Mouse (Mus musculus) stomach, postnatal 0 days (tissue): ENCODE results near the gene 4933427D14Rik. TPM values are rescaled to one million over a fixed set of nuclear protein-coding genes. Genes with fewer than 3 reads are reported as not detected.

Source experiments
- ATAC-seq: fragments of 200-750 bp; cut with Nextera tagmentation; 2 replicates; pipeline ENCODE4 v1.8.0; 2017; ENCODE audit not compliant: low FRiP score, low TSS enrichment
- DNase-seq: peaks from one replicate; pipeline ENCODE4 v3.0.0-alpha.2; 2016; ENCODE audit warnings: low spot score
- H3K27ac ChIP-seq: fragments of 300-500 bp; sonication (generic); replicated peaks from 2 replicates; pipeline ENCODE4 v1.5.1; 2014; ENCODE audit warnings: mild to moderate bottlenecking, control low read depth
- H3K27me3 ChIP-seq: fragments of 300-500 bp; sonication (generic); 2 replicates; pipeline ENCODE4 v1.6.1; 2014; ENCODE audit warnings: low read length; ENCODE audit not compliant: control insufficient read depth, insufficient read depth
- H3K36me3 ChIP-seq: fragments of 300-500 bp; sonication (generic); 2 replicates; pipeline ENCODE4 v1.6.1; 2014; ENCODE audit warnings: low read length, mixed read lengths; ENCODE audit not compliant: control insufficient read depth, insufficient read depth
- H3K4me1 ChIP-seq: fragments of 300-500 bp; sonication (generic); replicated peaks from 2 replicates; pipeline ENCODE4 v1.6.1; 2014; ENCODE audit warnings: antibody characterized with exemption; ENCODE audit not compliant: control insufficient read depth, insufficient read depth
- H3K4me2 ChIP-seq: fragments of 300-500 bp; sonication (generic); replicated peaks from 2 replicates; pipeline ENCODE4 v1.6.1; 2014; ENCODE audit warnings: low read depth, mild to moderate bottlenecking, control low read depth, moderate library complexity
- H3K4me3 ChIP-seq: fragments of 300-500 bp; sonication (generic); 2 replicates; pipeline ENCODE4 v1.5.1; 2014; ENCODE audit warnings: low read depth, low read length, control low read depth
- H3K9ac ChIP-seq: fragments of 300-500 bp; sonication (generic); 2 replicates; pipeline ENCODE4 v1.6.1; 2014; ENCODE audit warnings: mild to moderate bottlenecking, low read length, control low read depth, mixed read lengths
- H3K9me3 ChIP-seq: fragments of 300-500 bp; sonication (generic); 2 replicates; pipeline ENCODE4 v1.6.1; 2016; ENCODE audit warnings: low read length; ENCODE audit not compliant: control insufficient read depth
- CTCF ChIP-seq: IDR thresholded peaks from 2 replicates; pipeline ENCODE4 v1.5.1; 2016; ENCODE audit warnings: antibody characterized with exemption, low read depth, mild to moderate bottlenecking, moderate library complexity
- EP300 ChIP-seq: optimal IDR thresholded peaks from 2 replicates; pipeline ENCODE3; 2016; ENCODE audit warnings: antibody characterized with exemption
- WGBS: fragments of 180-500 bp; shearing (Covaris S2); extraction: QIAGEN DNeasy Blood & Tissue Kit; methylation state at CpG from one replicate; pipeline ENCODE4 v1.1.7; 2014; 5-methylcytosine and 5-hydroxymethylcytosine counted together
- polyA plus RNA-seq: library from polyadenylated mRNA; unstranded; fragments of >200 nt; fragmentation: Nextera tagmentation; extraction: Ambion mirVana; gene quantifications from 2 replicates; pipeline ENCODE4 v1.2.1, GENCODE M21; 2015

The 4933427D14Rik gene
- polyA plus RNA-seq, 1 experiment from 2014 or later: 7.2 TPM

- Histone ChIP-seq H3K36me3 (no peaks in the 10 kb centered on the region), H3K4me1 (no peaks in the 10 kb centered on the region), H3K9ac (no peak overlapping the region), H3K9me3 (no peaks in the 10 kb centered on the region), H3K4me3 (no peak overlapping the region), H3K4me2 (no peak overlapping the region), H3K27me3 (no peaks in the 10 kb centered on the region), H3K27ac (no peak overlapping the region)
- 14% methylated on average over 5 of the region's 5 CpGs for WGBS
- ATAC-seq (peak; percentile 76; the same call in 1 of the 2 replicates), DNase-seq (peak; percentile 78)
- TF ChIP-seq EP300: no peak
- peak; percentile 94 for TF ChIP-seq CTCF
These were observed 17.6 kb upstream of the 4933427D14Rik start for GRCm38 (mm10) chr11:72224865-72225264.

- DNase-seq (no peak), ATAC-seq (no peak)
- no peaks in the 10 kb centered on the region for H3K9me3 ChIP-seq
- no peak overlapping the region for H3K4me3 ChIP-seq
- no peak overlapping the region for H3K27ac ChIP-seq
- no peaks in the 10 kb centered on the region for H3K4me1 ChIP-seq
- no peak overlapping the region for H3K9ac ChIP-seq
- WGBS: 67% methylated on average over 4 of the region's 4 CpGs
- no peaks in the 10 kb centered on the region for H3K27me3 ChIP-seq
- no peak for TF ChIP-seq CTCF
- TF ChIP-seq EP300: no peak
- H3K36me3 ChIP-seq: no peaks in the 10 kb centered on the region
- no peak overlapping the region for H3K4me2 ChIP-seq
These were observed 16.2 kb upstream of the 4933427D14Rik start for GRCm38 (mm10) chr11:72223414-72223813.

- Histone ChIP-seq H3K4me1 (no peaks in the 10 kb centered on the region), H3K27ac (no peak overlapping the region), H3K36me3 (no peaks in the 10 kb centered on the region), H3K4me3 (no peak overlapping the region), H3K9me3 (no peaks in the 10 kb centered on the region), H3K9ac (no peak overlapping the region), H3K4me2 (no peak overlapping the region), H3K27me3 (no peaks in the 10 kb centered on the region)
- TF ChIP-seq EP300: no peak
- TF ChIP-seq CTCF: peak; percentile 92
- DNase-seq (peak; percentile 62), ATAC-seq (0 out of 2 replicates have a peak, but pooled peaks have one; percentile 39)
- 15% methylated on average over 6 of the region's 6 CpGs for WGBS
These were observed 14.0 kb upstream of the 4933427D14Rik start for GRCm38 (mm10) chr11:72221278-72221677.

DNA sequence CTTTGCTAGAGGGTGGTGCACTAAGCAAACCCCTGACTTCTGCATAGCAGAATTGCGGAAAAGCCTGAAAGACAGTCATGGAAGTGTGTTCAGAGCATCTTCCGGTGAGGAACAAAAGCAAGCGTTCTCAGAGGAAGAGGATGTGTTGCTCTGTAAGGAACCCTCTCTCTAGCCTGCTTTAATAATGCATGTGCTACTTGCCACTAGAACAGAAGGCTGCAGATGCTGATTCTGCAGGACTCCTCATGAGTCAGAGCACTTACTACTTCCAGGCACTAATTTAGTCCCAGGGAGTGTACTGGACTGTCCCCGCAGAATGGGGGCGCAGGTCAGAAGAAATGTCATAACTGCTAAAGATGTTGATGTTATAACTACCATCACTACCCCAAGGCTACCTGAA lies 9.9 kb upstream of the 4933427D14Rik start:
- no peak for DNase-seq
- Histone ChIP-seq H3K36me3 (no peaks in the 10 kb centered on the region), H3K9me3 (no peaks in the 10 kb centered on the region), H3K4me2 (no peak overlapping the region), H3K27me3 (no peaks in the 10 kb centered on the region), H3K9ac (no peak overlapping the region), H3K27ac (no peak overlapping the region), H3K4me3 (no peak overlapping the region), H3K4me1 (no peaks in the 10 kb centered on the region)
- 73% methylated on average over 5 of the region's 5 CpGs for WGBS
- TF ChIP-seq EP300 (no peak), CTCF (no peak)
- no peak for ATAC-seq

GRCm38 (mm10) chr11:72215410-72215797 lies 8.1 kb upstream of the 4933427D14Rik start, which contains the start of gene Med31:
Gene Med31, minus strand, starts transcription at chr11:72215592.
- H3K27ac ChIP-seq: peak within 1 kb of the TSS; percentile 77
- DNase-seq (peak; percentile 84), ATAC-seq (peak; percentile 79)
- H3K4me2 ChIP-seq: peak within 1 kb of the TSS; percentile 91
- H3K9me3 ChIP-seq: no peaks in the 10 kb centered on the region
- no peaks in the 10 kb centered on the region for H3K27me3 ChIP-seq
- H3K4me3 ChIP-seq: peak within 1 kb of the TSS; percentile 70
- peak within 1 kb of the TSS; percentile 76 for H3K9ac ChIP-seq
- TF ChIP-seq CTCF: peak; percentile 11; the same call in 1 of the 2 replicates
- TF ChIP-seq EP300: no peak
- no peaks in the 10 kb centered on the region for H3K4me1 ChIP-seq
- 2% methylated on average over 29 of the region's 29 CpGs for WGBS
- peaks cover 2% of the 10 kb centered on the region; the same call in 1 of the 2 replicates for H3K36me3 ChIP-seq

GRCm38 (mm10) chr11:72214591-72215409 lies 7.5 kb upstream of the 4933427D14Rik start:
- ATAC-seq (peak; percentile 98), DNase-seq (peak; percentile 98)
- peak overlapping the region; percentile 91 for H3K4me2 ChIP-seq
- TF ChIP-seq EP300 (no peak), CTCF (no peak)
- no peaks in the 10 kb centered on the region for H3K9me3 ChIP-seq
- peak overlapping the region; percentile 70 for H3K4me3 ChIP-seq
- no peaks in the 10 kb centered on the region for H3K27me3 ChIP-seq
- no peaks in the 10 kb centered on the region for H3K4me1 ChIP-seq
- WGBS: under 1% methylated on average over 51 of the region's 51 CpGs
- H3K36me3 ChIP-seq: peaks cover 2% of the 10 kb centered on the region; the same call in 1 of the 2 replicates
- peak overlapping the region; percentile 76 for H3K9ac ChIP-seq
- peak overlapping the region; percentile 77 for H3K27ac ChIP-seq
